Mouse (Mus musculus): ENCODE data around the gene Notch4. TPM values are rescaled to one million over a fixed set of nuclear protein-coding genes. Genes with fewer than 3 reads are reported as not detected.

The Notch4 gene
- polyA plus RNA-seq, 1 experiment from 2014 or later: 8.7 TPM

DNA sequence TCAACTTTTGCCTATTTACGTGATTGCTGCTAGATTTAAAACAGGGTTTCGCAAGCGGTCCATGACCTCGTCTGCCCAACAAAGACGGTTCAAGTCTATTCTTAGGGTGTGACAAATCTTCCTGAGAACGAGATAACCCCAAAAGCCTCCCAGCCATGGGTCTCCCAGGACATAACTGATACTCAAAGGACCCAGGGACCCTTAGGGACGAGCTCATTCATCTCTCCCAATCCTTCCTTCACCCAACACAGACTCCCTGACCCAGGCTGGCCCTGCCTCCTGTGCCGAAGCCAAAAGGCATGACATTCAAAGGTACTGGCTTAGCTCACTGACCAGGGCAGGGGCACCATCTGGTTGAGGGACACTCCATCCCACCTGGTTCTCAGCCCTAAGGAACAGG lies 7.7 kb upstream of the Notch4 start:
- H3K9ac ChIP-seq: no peak overlapping the region
- peaks cover 4% of the 10 kb centered on the region; the same call in 1 of the 2 replicates for H3K4me1 ChIP-seq
- no peak for ATAC-seq (replicated peaks; ENCODE audit: low FRiP score)
- H3K9me3 ChIP-seq (replicated peaks): no peaks in the 10 kb centered on the region
- no peaks in the 10 kb centered on the region for H3K36me3 ChIP-seq
- no peak overlapping the region for H3K4me2 ChIP-seq
- no peak overlapping the region for H3K4me3 ChIP-seq (replicated peaks)
- H3K27me3 ChIP-seq: no peaks in the 10 kb centered on the region
- WGBS: 87% methylated on average over 8 of the region's 8 CpGs
- no peak overlapping the region for H3K27ac ChIP-seq

DNA sequence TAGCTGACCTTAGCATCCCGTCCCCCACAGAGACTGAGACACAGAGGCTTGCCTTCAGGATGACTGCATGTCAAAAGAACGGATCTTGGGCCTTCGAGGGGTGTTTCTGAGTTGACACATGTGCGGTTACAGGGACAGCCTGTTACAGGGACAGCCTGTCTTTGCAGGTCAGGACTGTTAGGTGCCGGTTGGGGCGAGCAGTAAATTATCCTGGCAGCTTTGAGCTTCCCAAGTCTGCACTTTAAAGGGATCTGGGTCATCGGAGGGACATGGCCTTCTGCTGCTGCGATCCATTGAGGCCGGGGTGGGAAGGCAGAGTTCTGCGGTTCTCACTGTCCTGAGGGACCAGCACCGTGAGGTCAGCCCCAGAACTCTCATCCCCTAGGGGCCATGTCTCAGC lies 6.7 kb upstream of the Notch4 start:
- Histone ChIP-seq H3K36me3 (no peaks in the 10 kb centered on the region), H3K4me2 (no peak overlapping the region), H3K4me1 (peaks cover 4% of the 10 kb centered on the region; the same call in 1 of the 2 replicates), H3K27ac (peak overlapping the region; percentile 30; the same call in 1 of the 2 replicates), H3K9me3 (replicated peaks) (no peaks in the 10 kb centered on the region), H3K27me3 (no peaks in the 10 kb centered on the region), H3K4me3 (replicated peaks) (no peak overlapping the region), H3K9ac (no peak overlapping the region)
- WGBS: 38% methylated on average over 11 of the region's 11 CpGs
- no peak for ATAC-seq (replicated peaks; ENCODE audit: low FRiP score)

DNA sequence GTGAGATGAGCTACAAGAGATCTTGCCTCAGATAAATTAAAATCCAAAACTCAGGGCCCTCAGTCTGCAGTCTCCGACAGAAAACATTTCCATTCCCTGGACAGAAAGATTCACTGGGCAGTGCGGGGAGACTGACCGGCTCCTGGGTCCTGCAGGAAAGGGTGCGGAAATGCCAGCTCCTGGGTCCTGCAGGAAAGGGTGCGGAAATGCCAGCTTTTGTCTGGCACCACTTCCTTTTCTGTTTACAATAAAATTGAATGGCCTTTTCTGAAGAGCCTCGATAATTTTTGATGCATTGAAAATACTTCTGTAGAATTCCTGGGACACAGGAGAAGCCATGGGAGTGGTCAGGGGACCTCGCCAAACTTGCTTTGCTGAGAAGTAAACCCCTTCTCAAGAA lies 5.0 kb upstream of the Notch4 start:
- ATAC-seq (replicated peaks; ENCODE audit: low FRiP score): no peak
- Histone ChIP-seq H3K27ac (no peak overlapping the region), H3K4me3 (replicated peaks) (no peak overlapping the region), H3K4me2 (no peak overlapping the region), H3K36me3 (no peaks in the 10 kb centered on the region), H3K4me1 (peaks cover 9% of the 10 kb centered on the region), H3K9me3 (replicated peaks) (no peaks in the 10 kb centered on the region), H3K27me3 (no peaks in the 10 kb centered on the region), H3K9ac (no peak overlapping the region)
- 87% methylated on average over 7 of the region's 7 CpGs for WGBS

DNA sequence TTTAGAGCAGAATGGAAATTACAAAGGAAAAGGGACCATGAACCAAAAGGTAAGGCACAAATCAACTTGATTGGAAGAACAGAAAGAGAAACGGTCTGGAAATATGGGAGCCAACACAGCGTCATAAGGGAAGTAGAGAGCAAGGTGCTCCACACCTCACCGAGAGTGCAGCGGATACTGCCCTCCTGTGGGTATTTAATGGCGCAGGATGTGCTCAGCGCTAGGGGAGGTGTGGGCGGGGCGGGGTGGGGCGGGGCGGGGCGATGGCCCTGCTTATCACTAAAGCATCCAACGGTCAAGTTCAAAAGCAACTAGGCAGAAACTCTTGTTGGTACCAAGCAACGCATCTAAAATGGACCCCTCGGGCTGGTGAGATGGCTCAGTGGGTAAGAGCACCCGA lies 4.2 kb upstream of the Notch4 start:
- no peak overlapping the region for H3K9ac ChIP-seq
- H3K27ac ChIP-seq: no peak overlapping the region
- H3K4me3 ChIP-seq (replicated peaks): no peak overlapping the region
- H3K36me3 ChIP-seq: no peaks in the 10 kb centered on the region
- H3K4me2 ChIP-seq: no peak overlapping the region
- no peaks in the 10 kb centered on the region for H3K9me3 ChIP-seq (replicated peaks)
- ATAC-seq (replicated peaks; ENCODE audit: low FRiP score): no peak
- H3K4me1 ChIP-seq: peaks cover 16% of the 10 kb centered on the region
- WGBS: 27% methylated on average over 15 of the region's 15 CpGs
- no peaks in the 10 kb centered on the region for H3K27me3 ChIP-seq

DNA sequence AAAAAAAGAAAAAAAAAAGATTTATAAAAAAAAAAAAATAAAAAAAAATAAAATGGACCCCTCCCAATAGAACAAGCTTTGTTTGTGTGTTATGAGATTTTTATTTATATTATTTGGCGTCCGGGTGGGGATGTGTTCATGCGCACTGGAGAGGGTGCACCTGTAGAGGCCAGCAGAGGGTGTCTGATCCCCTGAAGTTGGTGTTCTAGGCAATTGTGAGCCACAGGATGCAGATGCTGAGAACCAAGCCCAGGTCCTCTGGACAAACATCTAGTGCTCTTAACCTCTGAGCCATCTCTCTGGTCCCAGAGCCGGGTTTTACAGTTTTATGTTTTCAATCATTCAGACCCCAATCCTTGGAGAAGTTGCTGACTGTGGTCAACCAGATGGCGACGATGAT lies 3.6 kb upstream of the Notch4 start:
- Histone ChIP-seq H3K36me3 (no peaks in the 10 kb centered on the region), H3K9me3 (replicated peaks) (no peaks in the 10 kb centered on the region), H3K27ac (no peak overlapping the region), H3K9ac (no peak overlapping the region), H3K4me3 (replicated peaks) (no peak overlapping the region), H3K4me2 (0 out of 2 replicates have a peak overlapping the region, but pooled peaks have one; percentile 19), H3K27me3 (no peaks in the 10 kb centered on the region), H3K4me1 (peaks cover 22% of the 10 kb centered on the region)
- 93% methylated on average over 6 of the region's 6 CpGs for WGBS
- no peak for ATAC-seq (replicated peaks; ENCODE audit: low FRiP score)

DNA sequence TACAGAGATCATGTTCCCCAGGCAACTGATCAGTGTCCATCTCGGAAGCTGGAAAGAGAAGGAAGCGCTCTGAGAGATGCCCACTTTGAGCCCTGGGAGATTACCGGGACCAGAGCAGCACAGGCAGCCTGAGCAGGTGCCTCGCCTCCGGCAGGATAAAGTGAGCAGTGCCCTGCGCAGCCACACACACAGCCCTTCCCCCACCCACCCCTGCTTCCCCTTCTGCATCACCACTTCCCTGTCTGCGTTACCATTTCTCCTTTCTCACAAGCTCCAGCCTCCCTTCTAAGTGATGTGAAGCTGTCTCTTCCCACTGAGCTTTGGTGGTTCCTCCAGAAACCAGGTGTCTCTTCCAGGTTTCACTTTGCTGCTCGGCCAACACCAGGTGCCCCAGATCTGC lies 2.9 kb upstream of the Notch4 start:
- 51% methylated on average over 8 of the region's 8 CpGs for WGBS
- H3K4me2 ChIP-seq: 0 out of 2 replicates have a peak overlapping the region, but pooled peaks have one; percentile 19
- H3K27ac ChIP-seq: peak overlapping the region; percentile 48
- no peaks in the 10 kb centered on the region for H3K36me3 ChIP-seq
- H3K4me3 ChIP-seq (replicated peaks): no peak overlapping the region
- no peak for ATAC-seq (replicated peaks; ENCODE audit: low FRiP score)
- H3K9me3 ChIP-seq (replicated peaks): no peaks in the 10 kb centered on the region
- peaks cover 23% of the 10 kb centered on the region for H3K4me1 ChIP-seq
- no peaks in the 10 kb centered on the region for H3K27me3 ChIP-seq
- H3K9ac ChIP-seq: no peak overlapping the region

DNA sequence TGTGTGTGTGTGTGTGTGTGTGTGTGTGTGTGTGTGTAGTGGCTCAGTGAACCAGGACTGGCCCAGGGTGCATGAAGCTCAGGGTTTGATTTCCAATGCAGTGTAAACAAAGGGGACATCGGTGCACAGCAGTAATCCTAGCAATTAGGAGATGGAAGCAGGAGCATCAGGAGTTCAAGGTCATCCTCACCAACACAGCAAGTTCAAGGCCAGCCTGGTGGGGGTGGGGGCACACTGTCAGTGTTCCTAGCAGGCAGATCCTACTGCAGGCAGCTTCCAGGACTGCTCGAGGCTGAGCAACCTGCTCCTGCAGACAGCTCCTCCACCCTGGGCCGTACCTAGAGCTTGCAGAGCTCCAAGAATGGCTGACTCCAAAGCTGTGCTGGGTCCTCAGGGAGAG lies 1.5 kb upstream of the Notch4 start:
- Histone ChIP-seq H3K9ac (no peak overlapping the region), H3K4me3 (replicated peaks) (no peak overlapping the region), H3K36me3 (no peaks in the 10 kb centered on the region), H3K9me3 (replicated peaks) (no peaks in the 10 kb centered on the region), H3K27me3 (no peaks in the 10 kb centered on the region), H3K4me1 (peaks cover 27% of the 10 kb centered on the region), H3K27ac (no peak overlapping the region), H3K4me2 (no peak overlapping the region)
- WGBS: 60% methylated on average over 3 of the region's 3 CpGs
- ATAC-seq (replicated peaks; ENCODE audit: low FRiP score): no peak

DNA sequence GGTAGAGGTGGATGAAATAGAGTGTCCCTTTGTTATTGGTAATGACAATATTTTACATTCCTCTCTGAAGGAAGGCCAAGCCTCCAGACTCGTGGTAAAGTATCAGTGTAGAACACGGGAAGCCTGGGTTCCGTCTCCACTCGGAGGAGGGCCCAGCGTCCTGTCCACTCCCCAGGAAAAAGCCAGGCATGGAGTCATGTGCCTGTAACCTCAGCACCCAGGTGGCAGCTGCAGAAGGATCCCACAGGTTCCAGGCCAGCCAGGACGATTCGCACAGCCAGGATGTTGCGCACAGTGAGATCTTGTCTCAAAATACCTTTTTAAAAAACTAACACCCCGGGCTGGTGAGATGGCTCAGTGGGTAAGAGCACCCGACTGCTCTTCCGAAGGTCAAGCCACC lies 714 bp upstream of the Notch4 start:
- no peak overlapping the region for H3K9ac ChIP-seq
- no peak overlapping the region for H3K4me2 ChIP-seq
- no peaks in the 10 kb centered on the region for H3K27me3 ChIP-seq
- H3K9me3 ChIP-seq (replicated peaks): no peaks in the 10 kb centered on the region
- ATAC-seq (replicated peaks; ENCODE audit: low FRiP score): no peak
- no peaks in the 10 kb centered on the region for H3K36me3 ChIP-seq
- no peak overlapping the region for H3K4me3 ChIP-seq (replicated peaks)
- H3K27ac ChIP-seq: no peak overlapping the region
- peaks cover 27% of the 10 kb centered on the region for H3K4me1 ChIP-seq
- WGBS: 60% methylated on average over 11 of the region's 11 CpGs

DNA sequence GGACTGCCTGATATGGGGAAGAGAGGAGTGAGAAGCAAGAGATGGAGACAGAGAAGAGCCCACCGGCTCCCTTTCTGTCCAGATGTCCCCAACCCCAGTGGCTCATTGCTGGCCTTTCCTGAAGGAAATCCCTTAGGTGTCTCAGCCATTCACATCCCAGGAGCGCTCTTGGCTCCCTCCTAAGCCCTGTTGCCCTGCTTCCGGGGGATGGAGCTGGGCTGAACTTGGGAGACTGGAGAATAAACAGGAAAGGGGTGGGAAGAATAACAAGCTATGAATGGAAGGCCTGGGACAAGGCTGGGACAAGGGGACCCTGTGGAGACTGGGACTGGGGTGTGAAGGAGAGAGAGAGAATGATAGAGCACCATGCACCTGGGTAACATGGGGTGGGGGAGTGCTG lies 728 bp downstream of the Notch4 start:
- H3K36me3 ChIP-seq: no peaks in the 10 kb centered on the region
- H3K4me3 ChIP-seq (replicated peaks): peak overlapping the region; percentile 29
- peak overlapping the region; percentile 88 for H3K27ac ChIP-seq
- no peaks in the 10 kb centered on the region for H3K9me3 ChIP-seq (replicated peaks)
- WGBS: 30% methylated on average over 3 of the region's 3 CpGs
- peaks cover 27% of the 10 kb centered on the region for H3K4me1 ChIP-seq
- H3K4me2 ChIP-seq: peak overlapping the region; percentile 49
- peak; percentile 64 for ATAC-seq (replicated peaks; ENCODE audit: low FRiP score)
- H3K27me3 ChIP-seq: no peaks in the 10 kb centered on the region
- H3K9ac ChIP-seq: peak overlapping the region; percentile 18; the same call in 1 of the 2 replicates

DNA sequence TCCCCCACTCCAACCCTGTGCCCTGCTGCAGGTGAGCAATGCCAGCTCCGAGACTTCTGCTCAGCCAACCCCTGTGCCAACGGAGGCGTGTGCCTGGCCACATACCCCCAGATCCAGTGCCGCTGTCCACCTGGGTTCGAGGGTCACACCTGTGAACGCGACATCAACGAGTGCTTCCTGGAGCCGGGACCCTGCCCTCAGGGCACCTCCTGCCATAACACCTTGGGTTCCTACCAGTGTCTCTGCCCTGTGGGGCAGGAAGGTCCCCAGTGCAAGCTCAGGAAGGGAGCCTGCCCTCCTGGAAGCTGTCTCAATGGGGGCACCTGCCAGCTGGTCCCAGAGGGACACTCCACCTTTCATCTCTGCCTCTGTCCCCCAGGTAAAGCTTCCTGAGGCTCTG lies 3.2 kb downstream of the Notch4 start:
- WGBS: 66% methylated on average over 9 of the region's 9 CpGs
- ATAC-seq (replicated peaks; ENCODE audit: low FRiP score): no peak
- Histone ChIP-seq H3K27me3 (no peaks in the 10 kb centered on the region), H3K9me3 (replicated peaks) (0 out of 2 replicates have a peak, but pooled peaks cover 3% of the 10 kb centered on the region), H3K27ac (no peak overlapping the region), H3K9ac (no peak overlapping the region), H3K4me1 (peaks cover 23% of the 10 kb centered on the region), H3K4me2 (no peak overlapping the region), H3K4me3 (replicated peaks) (no peak overlapping the region), H3K36me3 (no peaks in the 10 kb centered on the region)

DNA sequence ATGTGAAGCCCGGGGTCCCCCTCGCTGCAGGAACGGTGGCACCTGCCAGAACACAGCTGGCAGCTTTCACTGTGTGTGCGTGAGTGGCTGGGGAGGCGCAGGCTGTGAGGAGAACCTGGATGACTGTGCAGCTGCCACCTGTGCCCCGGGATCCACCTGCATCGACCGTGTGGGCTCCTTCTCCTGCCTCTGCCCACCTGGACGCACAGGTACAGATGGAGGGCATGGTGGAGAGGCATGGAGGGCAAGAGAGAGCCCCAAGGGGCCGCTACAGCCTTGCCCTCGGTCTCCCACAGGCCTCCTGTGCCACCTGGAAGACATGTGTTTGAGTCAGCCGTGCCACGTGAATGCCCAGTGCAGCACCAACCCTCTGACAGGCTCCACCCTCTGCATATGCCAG lies 4.4 kb downstream of the Notch4 start:
- H3K9me3 ChIP-seq (replicated peaks): 0 out of 2 replicates have a peak, but pooled peaks cover 3% of the 10 kb centered on the region

DNA sequence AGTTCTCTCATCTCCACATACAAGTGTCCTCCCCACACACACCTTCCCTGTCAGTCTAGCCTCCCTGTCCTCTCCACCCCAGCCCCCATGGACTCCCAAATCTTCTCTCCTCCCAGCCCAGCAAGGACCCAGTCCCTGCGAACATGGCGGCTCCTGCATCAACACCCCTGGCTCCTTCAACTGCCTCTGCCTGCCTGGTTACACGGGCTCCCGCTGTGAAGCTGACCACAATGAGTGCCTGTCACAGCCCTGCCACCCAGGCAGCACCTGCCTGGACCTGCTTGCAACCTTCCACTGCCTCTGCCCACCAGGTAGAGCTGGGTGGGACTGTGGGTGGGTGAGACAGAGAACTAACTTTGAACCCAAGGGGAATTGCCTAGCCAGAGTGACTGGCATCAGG lies 5.9 kb downstream of the Notch4 start:
- WGBS: 76% methylated on average over 4 of the region's 4 CpGs
- Histone ChIP-seq H3K36me3 (no peaks in the 10 kb centered on the region), H3K4me3 (replicated peaks) (no peak overlapping the region), H3K4me1 (peaks cover 11% of the 10 kb centered on the region), H3K27me3 (no peaks in the 10 kb centered on the region), H3K27ac (no peak overlapping the region), H3K4me2 (no peak overlapping the region), H3K9me3 (replicated peaks) (0 out of 2 replicates have a peak, but pooled peaks cover 3% of the 10 kb centered on the region), H3K9ac (no peak overlapping the region)
- no peak for ATAC-seq (replicated peaks; ENCODE audit: low FRiP score)

More for the DNA sequence above, 4.4 kb downstream of the Notch4 start:
- no peaks in the 10 kb centered on the region for H3K36me3 ChIP-seq
- no peak overlapping the region for H3K27ac ChIP-seq
- H3K27me3 ChIP-seq: no peaks in the 10 kb centered on the region
- no peak for ATAC-seq (replicated peaks; ENCODE audit: low FRiP score)
- WGBS: 75% methylated on average over 13 of the region's 13 CpGs
- no peak overlapping the region for H3K4me3 ChIP-seq (replicated peaks)
- H3K4me2 ChIP-seq: no peak overlapping the region
- no peak overlapping the region for H3K9ac ChIP-seq
- peaks cover 23% of the 10 kb centered on the region for H3K4me1 ChIP-seq

DNA sequence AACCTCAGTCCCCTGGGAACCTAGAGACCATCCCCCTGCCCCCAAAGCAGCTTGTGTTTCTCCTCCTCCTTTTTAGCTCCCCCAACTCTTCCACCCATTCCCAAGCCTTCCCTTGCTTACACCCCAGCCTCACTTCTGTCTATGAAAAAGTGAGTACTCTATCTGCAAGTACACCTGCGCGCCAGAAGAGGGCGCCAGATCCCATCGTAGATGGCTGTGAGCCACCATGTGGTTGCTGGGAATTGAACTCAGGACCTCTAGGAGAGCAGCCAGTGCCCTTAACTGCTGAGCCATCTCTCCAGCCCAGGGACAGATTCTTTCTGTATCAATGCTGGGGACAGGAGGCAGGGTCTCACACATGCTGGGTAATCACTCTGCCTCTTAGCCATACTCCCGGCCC lies 7.8 kb downstream of the Notch4 start:
- H3K36me3 ChIP-seq: no peaks in the 10 kb centered on the region
- no peaks in the 10 kb centered on the region for H3K27me3 ChIP-seq
- H3K4me1 ChIP-seq: peaks cover 5% of the 10 kb centered on the region
- no peak for ATAC-seq (replicated peaks; ENCODE audit: low FRiP score)
- H3K4me2 ChIP-seq: no peak overlapping the region
- 0 out of 2 replicates have a peak, but pooled peaks cover 3% of the 10 kb centered on the region for H3K9me3 ChIP-seq (replicated peaks)
- H3K4me3 ChIP-seq (replicated peaks): no peak overlapping the region
- no peak overlapping the region for H3K27ac ChIP-seq
- no peak overlapping the region for H3K9ac ChIP-seq
- WGBS: 19% methylated on average over 5 of the region's 5 CpGs

Data from kidney, embryonic 15.5 days (tissue).